Mouse (Mus musculus): ENCODE measurements around the gene Dusp16.

GRCm38 (mm10) chr6:134761808-134762207 is 30.6 kb downstream of the Dusp16 start:
- no peak for TF ChIP-seq CTCF (IDR thresholded peaks at IDR 0.05; ENCODE audit: insufficient read depth, low read length)
- no peak for TF ChIP-seq POLR2A (IDR thresholded peaks at IDR 0.05; ENCODE audit: borderline replicate concordance, extremely low read depth, low read depth, low read length)

All from lung, adult 2 months (tissue).